In the genomic region with DNA sequence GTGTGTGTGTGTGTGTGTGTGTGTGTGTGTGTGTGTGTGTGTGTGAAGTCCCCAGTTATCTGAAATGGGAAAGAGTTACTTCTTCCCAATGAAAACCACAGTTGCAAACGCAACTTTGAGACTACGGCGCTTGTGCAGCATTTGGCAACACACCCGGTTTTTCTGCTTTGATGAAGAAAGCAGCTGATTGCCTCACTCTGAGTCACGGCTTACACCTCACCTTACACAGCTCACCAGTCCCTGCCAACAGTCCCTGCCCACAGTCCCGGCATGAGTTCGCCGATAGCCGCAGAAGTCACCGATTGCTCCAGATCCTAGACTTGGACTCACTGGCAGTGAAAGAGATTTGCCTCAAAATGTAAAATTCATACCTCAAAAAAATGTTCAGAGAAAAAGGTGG, we compare ENCODE assay signal across 9 mouse cellular contexts. TPM values are rescaled to one million over a fixed set of nuclear protein-coding genes. Genes with fewer than 3 reads are reported as not detected.
DNase-seq lines count a peak whose midpoint lies in the region; ATAC-seq and TF ChIP-seq lines count a peak whose summit lies in the region.
"Had no signal": no experiment of that assay in that cellular context is flagged by ENCODE, and none has a peak within 500 bp of the region (broad histone marks: within the 10 kb centered on the region; RNA-seq: fewer than 3 reads in every experiment).

No protein-coding gene starts in this region.

- WGBS in liver, adult 2 months: 26% methylated on average over 10 of the region's 10 CpGs
- 92% methylated on average over 10 of the region's 10 CpGs for WGBS in hindbrain, embryonic 10.5 days
- WGBS in kidney, embryonic 15.5 days: 80% methylated on average over 10 of the region's 10 CpGs

- no peaks in the 10 kb centered on the region for H3K9me3 ChIP-seq in hindbrain, embryonic 10.5 days
- no peaks in the 10 kb centered on the region for H3K9me3 ChIP-seq in kidney, embryonic 15.5 days (replicated peaks)
- H3K9me3 ChIP-seq: limb, embryonic 15.5 days had no signal

- no peak for TF ChIP-seq CTCF in liver, adult 2 months (IDR thresholded peaks at IDR 0.05; ENCODE audit: low read depth, low read length)

- H3K79me2 ChIP-seq in liver, adult 2 months (ENCODE audit: control insufficient read depth, insufficient read depth, low read length): no peaks in the 10 kb centered on the region

- no peaks in the 10 kb centered on the region for H3K36me3 ChIP-seq in liver, adult 2 months (ENCODE audit: control insufficient read depth, insufficient read depth, low read length)
- no peaks in the 10 kb centered on the region for H3K36me3 ChIP-seq in hindbrain, embryonic 10.5 days
- no peaks in the 10 kb centered on the region for H3K36me3 ChIP-seq in kidney, embryonic 15.5 days
- H3K36me3 ChIP-seq: limb, embryonic 15.5 days had no signal

- DNase-seq in 416B (ENCODE audit: low read depth): peak; percentile 99
- peak; percentile 59 for DNase-seq in T-cell, adult 2 months (ENCODE audit: low spot score)
- peak; percentile 95 for DNase-seq in liver, adult 2 months (ENCODE audit: extremely low read depth, low read depth, low spot score)
- no peak for DNase-seq in hindbrain, embryonic 10.5 days (ENCODE audit: low spot score)
- no peak for DNase-seq in layer of hippocampus, postnatal 25 days (ENCODE audit: extremely low spot score in 1 of 2, low spot score in 1 of 2)
- no peak for DNase-seq in testis, postnatal 14 days (ENCODE audit: low spot score)

- no peak overlapping the region for H3K4me2 ChIP-seq in kidney, embryonic 15.5 days
- H3K4me2 ChIP-seq: limb, embryonic 15.5 days had no signal

- H3K4me1 ChIP-seq in liver, adult 2 months (ENCODE audit: control insufficient read depth, insufficient read depth, low read length): no peaks in the 10 kb centered on the region; the same call in 1 of the 2 replicates
- H3K4me1 ChIP-seq in hindbrain, embryonic 10.5 days (replicated peaks): peaks cover 6% of the 10 kb centered on the region; the same call in 1 of the 2 replicates
- no peaks in the 10 kb centered on the region for H3K4me1 ChIP-seq in kidney, embryonic 15.5 days
- H3K4me1 ChIP-seq: limb, embryonic 15.5 days had no signal

- no peak for TF ChIP-seq POLR2A in liver, adult 2 months (IDR thresholded peaks at IDR 0.05; ENCODE audit: extremely low read depth, insufficient read depth, low read length)

- H3K9ac ChIP-seq in liver, adult 2 months (ENCODE audit: low read depth, low read length): no peak overlapping the region
- no peak overlapping the region for H3K9ac ChIP-seq in kidney, embryonic 15.5 days
- H3K9ac ChIP-seq: limb, embryonic 15.5 days had no signal

- H3K27me3 ChIP-seq in liver, adult 2 months (ENCODE audit: control insufficient read depth, insufficient read depth, low read length): no peaks in the 10 kb centered on the region
- H3K27me3 ChIP-seq in hindbrain, embryonic 10.5 days (ENCODE audit: insufficient read depth, poor library complexity, severe bottlenecking): no peaks in the 10 kb centered on the region
- no peaks in the 10 kb centered on the region for H3K27me3 ChIP-seq in kidney, embryonic 15.5 days
- H3K27me3 ChIP-seq: limb, embryonic 15.5 days had no signal

- H3K27ac ChIP-seq in liver, adult 2 months (replicated peaks; ENCODE audit: insufficient read depth, low read depth, low read length): no peak overlapping the region
- H3K27ac ChIP-seq in hindbrain, embryonic 10.5 days: no peak overlapping the region
- H3K27ac ChIP-seq in kidney, embryonic 15.5 days: no peak overlapping the region
- H3K27ac ChIP-seq: limb, embryonic 15.5 days had no signal

- H3K4me3 ChIP-seq in liver, adult 2 months (ENCODE audit: insufficient read depth, low read depth, low read length): no peak overlapping the region
- no peak overlapping the region for H3K4me3 ChIP-seq in hindbrain, embryonic 10.5 days
- H3K4me3 ChIP-seq in kidney, embryonic 15.5 days (replicated peaks): no peak overlapping the region
- H3K4me3 ChIP-seq: limb, embryonic 15.5 days had no signal

- peak; percentile 89 for ATAC-seq in neutrophil, adult 5-6 weeks (ENCODE audit: extremely low read depth, insufficient number of reproducible peaks, low FRiP score, poor library complexity, severe bottlenecking)
- ATAC-seq in kidney, embryonic 15.5 days (replicated peaks; ENCODE audit: low FRiP score): no peak

RNA-seq across cellular contexts. Expression of a gene that starts 15.6 kb away (rescaled TPM):
- total RNA-seq in liver, adult 2 months (2014; rRNA removed): 17.1 and 17.7 TPM in 2 replicates
- 11.3 and 12.5 TPM in 2 replicates for polyA plus RNA-seq in liver, adult 2 months (2012; rRNA removed)
- total RNA-seq in neutrophil, adult 5-6 weeks (2017): 122 and 126 TPM in 2 replicates
- polyA plus RNA-seq in hindbrain, embryonic 10.5 days (2016; fragmentation: Nextera tagmentation; extraction: Ambion mirVana): 20.6 and 22.6 TPM in 2 replicates
- 100 to 1,000 TPM; 176 to 210 TPM for total RNA-seq in layer of hippocampus, postnatal 25 days (2021)
- 16.7 and 17.2 TPM in 2 replicates for polyA plus RNA-seq in kidney, embryonic 15.5 days (2015; fragmentation: Nextera tagmentation; extraction: Ambion mirVana)

Comparison
In these comparisons a context has a peak if more than half of its experiments do, and no peak if none do; other contexts are left out.
1. DNase-seq: peak in 416B (single experiment), T-cell, adult 2 months (single experiment) and liver, adult 2 months (single experiment); none in hindbrain, embryonic 10.5 days (single experiment), layer of hippocampus, postnatal 25 days (0 of 2) and testis, postnatal 14 days (single experiment).